14 mouse cellular contexts compared by ENCODE assay signal in genomic region chr6:50395641-50396312, GRCm38 (mm10).
DNase-seq lines count a peak whose midpoint lies in the region; ATAC-seq and TF ChIP-seq lines count a peak whose summit lies in the region.
"Had no signal": no experiment of that assay in that cellular context is flagged by ENCODE, and none has a peak within 500 bp of the region (broad histone marks: within the 10 kb centered on the region; RNA-seq: fewer than 3 reads in every experiment).

No protein-coding gene starts in this region.

- H3K4me2 ChIP-seq in hindbrain, postnatal 0 days (ENCODE audit: low read depth, low read length): no peak overlapping the region
- H3K4me2 ChIP-seq in hindbrain, embryonic 13.5 days: no peak overlapping the region
- no peak overlapping the region for H3K4me2 ChIP-seq in midbrain, postnatal 0 days (ENCODE audit: low read depth, low read length, poor library complexity, severe bottlenecking)
- H3K4me2 ChIP-seq: embryonic facial prominence, embryonic 15.5 days; liver, embryonic 11.5 days; stomach, embryonic 15.5 days had no signal

- no peak for ATAC-seq in hindbrain, postnatal 0 days
- no peak for ATAC-seq in hindbrain, embryonic 13.5 days (ENCODE audit: low FRiP score)
- ATAC-seq in midbrain, postnatal 0 days (ENCODE audit: low FRiP score): no peak
- ATAC-seq: midbrain, embryonic 16.5 days had no signal

- H3K9me3 ChIP-seq in hindbrain, postnatal 0 days (ENCODE audit: low read length): no peaks in the 10 kb centered on the region; the same call in 1 of the 2 replicates
- H3K9me3 ChIP-seq in hindbrain, embryonic 13.5 days: no peaks in the 10 kb centered on the region
- H3K9me3 ChIP-seq in midbrain, postnatal 0 days (ENCODE audit: low read length): no peaks in the 10 kb centered on the region
- H3K9me3 ChIP-seq: embryonic facial prominence, embryonic 15.5 days; stomach, embryonic 15.5 days had no signal

- H3K4me3 ChIP-seq in hindbrain, postnatal 0 days (ENCODE audit: low read length): no peak overlapping the region
- H3K4me3 ChIP-seq in hindbrain, embryonic 13.5 days: no peak overlapping the region
- H3K4me3 ChIP-seq in midbrain, postnatal 0 days (ENCODE audit: low read depth, low read length): no peak overlapping the region
- H3K4me3 ChIP-seq: embryonic facial prominence, embryonic 15.5 days; stomach, embryonic 15.5 days had no signal

- WGBS in hindbrain, postnatal 0 days: 54% methylated on average over 7 of the region's 7 CpGs
- WGBS in hindbrain, embryonic 13.5 days: 73% methylated on average over 7 of the region's 7 CpGs
- WGBS in midbrain, postnatal 0 days: 74% methylated on average over 7 of the region's 7 CpGs

- no peak overlapping the region for H3K9ac ChIP-seq in hindbrain, postnatal 0 days (replicated peaks; ENCODE audit: low read length)
- no peak overlapping the region for H3K9ac ChIP-seq in hindbrain, embryonic 13.5 days
- H3K9ac ChIP-seq in midbrain, postnatal 0 days (replicated peaks; ENCODE audit: low read length, poor library complexity, severe bottlenecking): no peak overlapping the region
- H3K9ac ChIP-seq: embryonic facial prominence, embryonic 15.5 days; stomach, embryonic 15.5 days had no signal

- no peaks in the 10 kb centered on the region for H3K36me3 ChIP-seq in hindbrain, postnatal 0 days (ENCODE audit: insufficient read depth, low read length)
- H3K36me3 ChIP-seq in hindbrain, embryonic 13.5 days: no peaks in the 10 kb centered on the region
- H3K36me3 ChIP-seq in midbrain, postnatal 0 days (ENCODE audit: insufficient read depth, low read length): no peaks in the 10 kb centered on the region
- H3K36me3 ChIP-seq: embryonic facial prominence, embryonic 15.5 days; stomach, embryonic 15.5 days had no signal

- peak; percentile 30 for DNase-seq in hindbrain, postnatal 0 days (ENCODE audit: low spot score)
- DNase-seq in Muller cell, postnatal 12 days (ENCODE audit: inconsistent ontology term): peak; percentile 94
- peak; percentile 96 for DNase-seq in brain, adult 2 months (ENCODE audit: low read depth, low spot score)
- DNase-seq in cerebellum, postnatal 25 days: peak; percentile 72 to 83
- no peak for DNase-seq in urinary bladder, postnatal 4 days (ENCODE audit: low spot score in 2 of 2)
- DNase-seq in midbrain, postnatal 0 days (ENCODE audit: low spot score): no peak
- DNase-seq: heart, postnatal 36 days; lung, postnatal 36 days; right cerebral cortex, postnatal 4 days had no signal

- TF ChIP-seq CTCF in hindbrain, postnatal 0 days (IDR thresholded peaks at IDR 0.05; ENCODE audit: low read depth): no peak
- no peak for TF ChIP-seq CTCF in midbrain, postnatal 0 days (IDR thresholded peaks at IDR 0.05)

- no peak overlapping the region for H3K27ac ChIP-seq in hindbrain, postnatal 0 days
- no peak overlapping the region for H3K27ac ChIP-seq in hindbrain, embryonic 13.5 days
- no peak overlapping the region for H3K27ac ChIP-seq in midbrain, postnatal 0 days (ENCODE audit: low read depth, low read length)
- H3K27ac ChIP-seq: embryonic facial prominence, embryonic 15.5 days; stomach, embryonic 15.5 days had no signal

- H3K4me1 ChIP-seq in hindbrain, postnatal 0 days (ENCODE audit: insufficient read depth, low read length): no peaks in the 10 kb centered on the region
- H3K4me1 ChIP-seq in hindbrain, embryonic 13.5 days (replicated peaks): no peaks in the 10 kb centered on the region; the same call in 1 of the 2 replicates
- H3K4me1 ChIP-seq in midbrain, postnatal 0 days (ENCODE audit: insufficient read depth, low read length): no peaks in the 10 kb centered on the region; the same call in 1 of the 2 replicates
- H3K4me1 ChIP-seq: embryonic facial prominence, embryonic 15.5 days; stomach, embryonic 15.5 days had no signal

- no peaks in the 10 kb centered on the region for H3K27me3 ChIP-seq in hindbrain, postnatal 0 days (ENCODE audit: insufficient read depth, low read length)
- no peaks in the 10 kb centered on the region for H3K27me3 ChIP-seq in hindbrain, embryonic 13.5 days
- H3K27me3 ChIP-seq in midbrain, postnatal 0 days (ENCODE audit: insufficient read depth, low read length): no peaks in the 10 kb centered on the region
- H3K27me3 ChIP-seq: embryonic facial prominence, embryonic 15.5 days; stomach, embryonic 15.5 days had no signal

Comparison
In these comparisons a context has a peak if more than half of its experiments do, and no peak if none do; other contexts are left out.
1. DNase-seq: peak in hindbrain, postnatal 0 days (single experiment), Muller cell, postnatal 12 days (single experiment), brain, adult 2 months (single experiment) and cerebellum, postnatal 25 days (2 of 2); none in urinary bladder, postnatal 4 days (0 of 2) and midbrain, postnatal 0 days (single experiment).